Mouse (Mus musculus): ENCODE data around the gene Sdf2l1. TPM values are rescaled to one million over a fixed set of nuclear protein-coding genes. Genes with fewer than 3 reads are reported as not detected.
A peak's percentile ranks its signal among the peaks of the same experiment; 100 is the strongest.

The Sdf2l1 gene
- polyA plus RNA-seq, 1 experiment from 2014 or later = 40.9 TPM

- 0 out of 2 replicates have a peak, but pooled peaks cover 2% of the 10 kb centered on the region for H3K36me3 ChIP-seq (ENCODE audit: control insufficient read depth, insufficient read depth, low read length)
- ATAC-seq = peak; percentile 3
- 4% methylated on average over 43 of the region's 43 CpGs for WGBS
- peak; percentile 12 for DNase-seq (ENCODE audit: low spot score)
- no peaks in the 10 kb centered on the region for H3K27me3 ChIP-seq (replicated peaks; ENCODE audit: control insufficient read depth, insufficient read depth, low read length)
- H3K4me3 ChIP-seq (ENCODE audit: low read depth, low read length) = peak overlapping the region; percentile 61
- peak overlapping the region; percentile 45; the same call in 1 of the 2 replicates for H3K27ac ChIP-seq (ENCODE audit: low read depth, low read length)
- no peaks in the 10 kb centered on the region for H3K9me3 ChIP-seq (replicated peaks; ENCODE audit: control insufficient read depth, low read length)
- H3K9ac ChIP-seq (ENCODE audit: low read length) = peak overlapping the region; percentile 64
- H3K4me2 ChIP-seq (ENCODE audit: low read length) = peak overlapping the region; percentile 96
- peaks cover 11% of the 10 kb centered on the region for H3K4me1 ChIP-seq (ENCODE audit: control insufficient read depth, insufficient read depth, low read length)
These were observed 743 bp downstream of the Sdf2l1 start for GRCm38 (mm10) chr16:17131191-17132088.

- Histone ChIP-seq H3K9ac (ENCODE audit: low read length) (no peak overlapping the region), H3K27me3 (replicated peaks; ENCODE audit: control insufficient read depth, insufficient read depth, low read length) (no peaks in the 10 kb centered on the region), H3K9me3 (replicated peaks; ENCODE audit: control insufficient read depth, low read length) (no peaks in the 10 kb centered on the region), H3K27ac (ENCODE audit: low read depth, low read length) (no peak overlapping the region), H3K4me2 (ENCODE audit: low read length) (no peak overlapping the region), H3K36me3 (ENCODE audit: control insufficient read depth, insufficient read depth, low read length) (0 out of 2 replicates have a peak, but pooled peaks cover 2% of the 10 kb centered on the region), H3K4me3 (ENCODE audit: low read depth, low read length) (no peak overlapping the region), H3K4me1 (ENCODE audit: control insufficient read depth, insufficient read depth, low read length) (peaks cover 25% of the 10 kb centered on the region)
- peak; percentile 36 for DNase-seq (ENCODE audit: low spot score)
- ATAC-seq = no peak
- 89% methylated on average over 1 of the region's 1 CpGs for WGBS
These were observed 4.9 kb downstream of the Sdf2l1 start for GRCm38 (mm10) chr16:17127292-17127691.

GRCm38 (mm10) chr16:17124871-17125520 is 7.2 kb downstream of the Sdf2l1 start, which contains the start of gene 2610318N02Rik:
Gene 2610318N02Rik, minus strand, starts transcription at chr16:17125167.
- peak; percentile 95 for ATAC-seq
- peak within 1 kb of the TSS; percentile 63 for H3K9ac ChIP-seq (ENCODE audit: low read length)
- DNase-seq (ENCODE audit: low spot score) = peak; percentile 96
- peaks cover 10% of the 10 kb centered on the region; the same call in 1 of the 2 replicates for H3K36me3 ChIP-seq (ENCODE audit: control insufficient read depth, insufficient read depth, low read length)
- peaks cover 22% of the 10 kb centered on the region for H3K4me1 ChIP-seq (ENCODE audit: control insufficient read depth, insufficient read depth, low read length)
- H3K27ac ChIP-seq (ENCODE audit: low read depth, low read length) = peak within 1 kb of the TSS; percentile 48; the same call in 1 of the 2 replicates
- H3K27me3 ChIP-seq (replicated peaks; ENCODE audit: control insufficient read depth, insufficient read depth, low read length) = no peaks in the 10 kb centered on the region
- H3K4me3 ChIP-seq (ENCODE audit: low read depth, low read length) = peak within 1 kb of the TSS; percentile 43
- no peaks in the 10 kb centered on the region for H3K9me3 ChIP-seq (replicated peaks; ENCODE audit: control insufficient read depth, low read length)
- peak within 1 kb of the TSS; percentile 60 for H3K4me2 ChIP-seq (ENCODE audit: low read length)
- under 1% methylated on average over 25 of the region's 25 CpGs for WGBS

DNA sequence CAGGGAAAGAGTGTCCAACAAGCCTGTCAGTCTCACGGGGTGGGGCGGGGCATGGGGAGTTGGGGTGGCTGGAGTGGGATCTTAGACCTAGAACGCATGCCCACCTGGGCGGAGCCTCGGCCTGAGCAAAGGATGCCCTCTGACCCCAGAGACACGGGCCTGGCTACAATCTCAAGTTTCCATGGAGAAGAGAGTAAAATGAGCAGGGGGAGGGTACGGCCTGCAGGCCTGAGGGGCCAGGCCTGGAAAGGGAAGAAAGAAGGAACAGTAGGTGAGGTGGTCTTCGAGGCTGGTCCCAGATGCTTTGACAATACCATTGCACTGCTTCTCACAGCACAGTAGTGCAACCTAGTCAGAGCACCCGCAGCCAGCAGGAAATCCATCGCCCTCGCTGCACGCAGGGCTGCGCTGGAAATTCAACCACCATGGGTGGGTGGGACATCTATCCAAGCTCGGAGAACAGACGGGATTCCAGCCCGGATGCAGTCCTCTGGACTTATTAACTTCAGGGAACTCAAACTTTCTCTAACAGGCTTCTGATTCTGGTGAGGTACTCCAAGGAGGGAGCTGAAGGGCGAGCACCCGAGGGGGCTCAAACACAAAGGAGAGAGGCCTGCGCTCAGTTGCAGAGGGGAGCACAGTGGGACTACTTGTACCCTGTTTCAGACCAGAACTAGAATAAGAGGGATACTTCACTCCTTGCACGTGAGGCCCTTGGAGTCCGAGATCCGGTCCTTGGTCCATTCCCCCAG is 7.9 kb downstream of the Sdf2l1 start:
- Histone ChIP-seq H3K9me3 (replicated peaks; ENCODE audit: control insufficient read depth, low read length) (no peaks in the 10 kb centered on the region), H3K27ac (ENCODE audit: low read depth, low read length) (peak overlapping the region; percentile 48; the same call in 1 of the 2 replicates), H3K4me3 (ENCODE audit: low read depth, low read length) (peak overlapping the region; percentile 43), H3K36me3 (ENCODE audit: control insufficient read depth, insufficient read depth, low read length) (peaks cover 16% of the 10 kb centered on the region; the same call in 1 of the 2 replicates), H3K4me2 (ENCODE audit: low read length) (peak overlapping the region; percentile 60), H3K9ac (ENCODE audit: low read length) (peak overlapping the region; percentile 63), H3K27me3 (replicated peaks; ENCODE audit: control insufficient read depth, insufficient read depth, low read length) (no peaks in the 10 kb centered on the region), H3K4me1 (ENCODE audit: control insufficient read depth, insufficient read depth, low read length) (peaks cover 22% of the 10 kb centered on the region)
- DNase-seq (ENCODE audit: low spot score) (peak; percentile 54), ATAC-seq (peak; percentile 49)
- under 1% methylated on average over 22 of the region's 22 CpGs for WGBS

GRCm38 (mm10) chr16:17121569-17121968 is 10.6 kb downstream of the Sdf2l1 start:
- no peaks in the 10 kb centered on the region for H3K27me3 ChIP-seq (replicated peaks; ENCODE audit: control insufficient read depth, insufficient read depth, low read length)
- no peak overlapping the region for H3K27ac ChIP-seq (ENCODE audit: low read depth, low read length)
- H3K9ac ChIP-seq (ENCODE audit: low read length) = no peak overlapping the region
- DNase-seq (ENCODE audit: low spot score) = peak; percentile 53
- H3K36me3 ChIP-seq (ENCODE audit: control insufficient read depth, insufficient read depth, low read length) = peaks cover 29% of the 10 kb centered on the region; the same call in 1 of the 2 replicates
- H3K4me1 ChIP-seq (ENCODE audit: control insufficient read depth, insufficient read depth, low read length) = peaks cover 22% of the 10 kb centered on the region
- WGBS = 39% methylated on average over 14 of the region's 14 CpGs
- H3K4me3 ChIP-seq (ENCODE audit: low read depth, low read length) = no peak overlapping the region
- H3K9me3 ChIP-seq (replicated peaks; ENCODE audit: control insufficient read depth, low read length) = no peaks in the 10 kb centered on the region
- H3K4me2 ChIP-seq (ENCODE audit: low read length) = peak overlapping the region; percentile 18
- peak; percentile 24; the same call in 1 of the 2 replicates for ATAC-seq

DNA sequence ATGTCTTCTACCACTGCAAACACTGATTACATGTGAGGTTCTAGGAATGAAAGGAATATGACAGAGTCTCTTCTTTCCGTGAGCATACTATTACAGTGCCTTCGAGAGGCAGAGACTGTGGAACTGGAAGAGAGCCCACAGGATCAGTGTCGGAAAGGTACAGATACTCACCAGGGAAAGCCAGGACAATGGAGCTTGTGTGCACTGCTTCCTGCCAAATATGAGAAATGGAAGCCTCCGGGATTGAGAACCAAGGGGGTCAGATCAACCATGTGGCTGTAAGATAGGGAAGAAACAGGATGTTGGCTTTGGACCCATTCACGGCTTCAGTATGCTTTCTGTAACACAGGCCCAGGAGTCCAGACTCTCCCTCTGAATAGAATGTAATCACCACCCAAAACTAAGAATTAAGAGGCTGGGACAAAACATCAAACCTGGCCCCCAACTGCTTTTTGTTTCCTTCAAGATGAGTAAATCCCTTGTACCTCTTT is 14.8 kb downstream of the Sdf2l1 start:
- 87% methylated on average over 5 of the region's 5 CpGs for WGBS
- H3K27ac ChIP-seq (ENCODE audit: low read depth, low read length) = no peak overlapping the region
- ATAC-seq (no peak), DNase-seq (ENCODE audit: low spot score) (no peak)
- H3K4me2 ChIP-seq (ENCODE audit: low read length) = no peak overlapping the region
- no peak overlapping the region for H3K9ac ChIP-seq (ENCODE audit: low read length)
- H3K9me3 ChIP-seq (replicated peaks; ENCODE audit: control insufficient read depth, low read length) = no peaks in the 10 kb centered on the region
- H3K4me3 ChIP-seq (ENCODE audit: low read depth, low read length) = no peak overlapping the region
- H3K36me3 ChIP-seq (ENCODE audit: control insufficient read depth, insufficient read depth, low read length) = peaks cover 46% of the 10 kb centered on the region
- H3K4me1 ChIP-seq (ENCODE audit: control insufficient read depth, insufficient read depth, low read length) = peaks cover 4% of the 10 kb centered on the region; the same call in 1 of the 2 replicates
- H3K27me3 ChIP-seq (replicated peaks; ENCODE audit: control insufficient read depth, insufficient read depth, low read length) = no peaks in the 10 kb centered on the region

DNA sequence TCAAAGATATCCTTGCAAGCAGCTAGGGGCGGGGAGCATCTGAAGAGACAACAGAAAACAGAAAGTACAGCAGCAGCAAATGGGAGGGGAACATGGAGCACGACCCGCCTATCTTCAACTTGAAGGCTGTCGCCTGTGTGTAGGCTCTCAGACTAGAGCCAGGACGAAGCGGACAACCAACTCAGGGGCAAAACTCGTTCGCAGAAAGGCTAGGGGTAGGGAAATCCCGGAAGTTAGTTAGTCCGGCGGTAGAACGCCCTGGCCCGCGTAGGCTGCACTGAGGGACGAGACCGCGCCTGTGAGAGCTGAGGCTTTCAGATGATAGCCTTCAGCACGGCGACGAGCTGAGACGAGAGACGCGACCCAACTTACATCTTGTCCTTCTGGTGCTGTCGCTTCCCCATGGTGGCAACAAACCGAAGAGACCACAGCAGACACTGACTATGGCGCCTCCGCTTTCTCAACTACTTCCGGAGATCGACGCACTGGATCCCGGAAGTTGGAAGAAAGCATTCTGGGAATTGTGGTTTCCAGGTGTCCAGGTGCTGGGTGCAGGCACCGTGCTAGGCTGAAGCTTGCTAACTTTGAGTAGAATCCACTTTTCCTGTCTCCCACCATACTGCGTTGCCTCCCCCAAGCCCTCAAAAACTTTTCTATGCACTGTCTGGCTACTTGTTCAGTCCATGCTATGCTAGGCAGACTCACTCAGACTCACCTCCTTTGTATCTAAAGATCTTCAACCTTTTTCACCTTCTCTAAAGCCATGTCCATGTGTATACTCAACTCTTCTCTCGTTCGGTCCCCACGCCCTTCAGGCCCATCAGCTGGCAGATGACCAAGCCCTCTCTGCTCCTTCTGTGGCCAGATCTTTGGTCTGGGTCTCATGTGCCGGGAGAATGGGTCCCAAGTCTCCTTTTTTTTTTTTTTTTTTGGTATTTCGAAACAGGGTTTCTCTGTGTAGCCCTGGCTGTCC is 21.1 kb downstream of the Sdf2l1 start, which contains the start of gene Ppil2:
Ppil2 (minus strand) TSS at position 487 of the 973 bp plus-strand sequence.
- WGBS = 10% methylated on average over 38 of the region's 38 CpGs
- Histone ChIP-seq H3K4me1 (ENCODE audit: control insufficient read depth, insufficient read depth, low read length) (peaks cover 7% of the 10 kb centered on the region; the same call in 1 of the 2 replicates), H3K9me3 (replicated peaks; ENCODE audit: control insufficient read depth, low read length) (no peaks in the 10 kb centered on the region), H3K27me3 (replicated peaks; ENCODE audit: control insufficient read depth, insufficient read depth, low read length) (no peaks in the 10 kb centered on the region), H3K9ac (ENCODE audit: low read length) (peak within 1 kb of the TSS; percentile 73), H3K36me3 (ENCODE audit: control insufficient read depth, insufficient read depth, low read length) (peaks cover 36% of the 10 kb centered on the region), H3K27ac (ENCODE audit: low read depth, low read length) (peak within 1 kb of the TSS; percentile 17; the same call in 1 of the 2 replicates), H3K4me3 (ENCODE audit: low read depth, low read length) (peak within 1 kb of the TSS; percentile 75), H3K4me2 (ENCODE audit: low read length) (peak within 1 kb of the TSS; percentile 48)
- peak; percentile 93 for ATAC-seq
- peak; percentile 92 for DNase-seq (ENCODE audit: low spot score)
